Mouse (Mus musculus) kidney, embryonic 15.5 days (tissue): Measurements from ENCODE around the gene Olfr322. TPM values are rescaled to one million over a fixed set of nuclear protein-coding genes. Genes with fewer than 3 reads are reported as not detected.
A peak's percentile ranks its signal among the peaks of the same experiment; 100 is the strongest.

ENCODE experiments used
- ATAC-seq: fragments of 200-750 bp; cut with Nextera tagmentation; replicated peaks from 2 replicates; pipeline ENCODE4 v1.8.0; 2017; ENCODE audit warnings: moderate TSS enrichment; ENCODE audit not compliant: low FRiP score
- H3K27ac ChIP-seq: fragments of 300-500 bp; sonication (generic); 2 replicates; pipeline ENCODE4 v1.5.1; 2015; ENCODE audit warnings: mild to moderate bottlenecking, inconsistent platforms
- H3K27me3 ChIP-seq: fragments of 300-500 bp; sonication (generic); 2 replicates; pipeline ENCODE4 v1.6.1; 2015; ENCODE audit warnings: inconsistent platforms
- H3K36me3 ChIP-seq: fragments of 300-500 bp; sonication (generic); 2 replicates; pipeline ENCODE4 v1.6.1; 2015; ENCODE audit warnings: inconsistent platforms
- H3K4me1 ChIP-seq: fragments of 300-500 bp; sonication (generic); 2 replicates; pipeline ENCODE4 v1.6.1; 2015; ENCODE audit warnings: inconsistent platforms
- H3K4me2 ChIP-seq: fragments of 300-500 bp; sonication (generic); 2 replicates; pipeline ENCODE4 v1.6.1; 2015; ENCODE audit warnings: moderate library complexity, mild to moderate bottlenecking, inconsistent platforms
- H3K4me3 ChIP-seq: fragments of 300-500 bp; sonication (generic); replicated peaks from 2 replicates; pipeline ENCODE4 v1.5.1; 2015; ENCODE audit warnings: mild to moderate bottlenecking, inconsistent platforms
- H3K9ac ChIP-seq: fragments of 300-500 bp; sonication (generic); 2 replicates; pipeline ENCODE4 v1.6.1; 2015; ENCODE audit warnings: mild to moderate bottlenecking, inconsistent platforms
- H3K9me3 ChIP-seq: fragments of 300-500 bp; sonication (generic); replicated peaks from 2 replicates; pipeline ENCODE4 v1.6.1; 2016; ENCODE audit warnings: inconsistent platforms
- WGBS: fragments of 180-500 bp; shearing (Covaris S2); methylation state at CpG from one replicate; pipeline ENCODE4 v1.1.7; 2015; ENCODE audit warnings: mixed read lengths; 5-methylcytosine and 5-hydroxymethylcytosine counted together
- polyA plus RNA-seq: library from polyadenylated mRNA; unstranded; fragments of >200 nt; fragmentation: Nextera tagmentation; extraction: Ambion mirVana; gene quantifications from 2 replicates; pipeline ENCODE4 v1.2.1, GENCODE M21; 2015

The Olfr322 gene
- polyA plus RNA-seq = 0.04 TPM in 1 of 2 replicates, not detected in the other

DNA sequence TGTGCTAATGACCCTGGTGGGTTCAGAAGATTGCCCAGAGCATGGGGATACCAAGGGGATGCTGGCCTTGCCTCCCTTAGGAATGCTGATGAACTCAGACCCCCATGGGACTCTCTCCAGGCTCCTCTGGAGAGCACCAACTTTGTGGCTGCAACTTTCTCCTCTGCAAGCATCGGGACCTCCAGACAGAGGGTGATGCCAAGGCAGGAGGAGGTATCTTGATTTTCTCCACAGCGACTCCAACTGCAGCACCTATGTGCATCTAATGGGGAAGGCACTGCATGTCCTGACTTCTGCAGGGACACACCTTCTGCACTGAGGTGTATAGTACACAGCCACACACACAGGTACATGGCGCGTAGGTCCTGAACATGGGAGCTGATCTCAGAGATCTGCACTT, at the start of gene Olfr322:
TSS of gene Olfr322 (plus strand) at position 187 of the 400 bp plus-strand sequence.
- Histone ChIP-seq H3K27me3 (no peaks in the 10 kb centered on the region), H3K27ac (no peak within 1 kb of the TSS), H3K4me3 (no peak within 1 kb of the TSS), H3K4me2 (no peak within 1 kb of the TSS), H3K9ac (no peak within 1 kb of the TSS), H3K4me1 (no peaks in the 10 kb centered on the region), H3K9me3 (no peaks in the 10 kb centered on the region), H3K36me3 (no peaks in the 10 kb centered on the region)
- 88% methylated on average over 4 of the region's 4 CpGs for WGBS
- no peak for ATAC-seq

- ATAC-seq = no peak
- Histone ChIP-seq H3K27me3 (no peaks in the 10 kb centered on the region), H3K36me3 (no peaks in the 10 kb centered on the region), H3K9me3 (no peaks in the 10 kb centered on the region), H3K9ac (no peak overlapping the region), H3K27ac (no peak overlapping the region), H3K4me2 (no peak overlapping the region), H3K4me1 (no peaks in the 10 kb centered on the region), H3K4me3 (no peak overlapping the region)
- WGBS = 46% methylated on average over 3 of the region's 3 CpGs
Measured at GRCm38 (mm10) chr11:58613359-58613758, 45.2 kb upstream of the Olfr322 start.

- Histone ChIP-seq H3K4me3 (no peak overlapping the region), H3K27ac (no peak overlapping the region), H3K27me3 (no peaks in the 10 kb centered on the region), H3K9me3 (no peaks in the 10 kb centered on the region), H3K4me2 (no peak overlapping the region), H3K9ac (no peak overlapping the region), H3K36me3 (no peaks in the 10 kb centered on the region), H3K4me1 (no peaks in the 10 kb centered on the region)
- ATAC-seq = no peak
Measured at GRCm38 (mm10) chr11:58614526-58614925, 44.1 kb upstream of the Olfr322 start.

DNA sequence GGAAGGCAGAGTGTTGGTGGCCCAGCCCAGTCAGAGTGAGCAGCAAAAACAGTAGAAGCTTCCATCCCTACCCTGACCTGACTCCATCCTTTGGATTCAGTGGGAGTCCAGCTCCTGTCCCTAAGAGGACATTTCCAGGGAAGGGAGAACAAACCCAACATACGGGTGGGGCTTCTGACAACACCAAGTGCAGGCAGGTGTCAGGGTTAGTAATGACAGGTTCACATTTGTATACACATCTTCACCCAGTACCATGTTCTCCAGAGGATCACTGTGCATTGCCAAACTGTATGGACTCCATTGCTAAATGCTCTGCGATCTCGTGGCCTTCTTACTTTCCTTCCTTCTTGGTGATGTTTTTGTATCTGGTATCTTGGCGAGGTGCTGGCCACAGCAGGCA, 42.6 kb upstream of the Olfr322 start, which contains the start of gene 2210407C18Rik:
TSS of gene 2210407C18Rik (minus strand) at position 101 of the 400 bp plus-strand sequence.
- Histone ChIP-seq H3K9me3 (no peaks in the 10 kb centered on the region), H3K4me2 (no peak within 1 kb of the TSS), H3K27ac (no peak within 1 kb of the TSS), H3K27me3 (no peaks in the 10 kb centered on the region), H3K36me3 (no peaks in the 10 kb centered on the region), H3K4me3 (no peak within 1 kb of the TSS), H3K9ac (no peak within 1 kb of the TSS), H3K4me1 (no peaks in the 10 kb centered on the region)
- no peak for ATAC-seq
- 88% methylated on average over 4 of the region's 4 CpGs for WGBS

DNA sequence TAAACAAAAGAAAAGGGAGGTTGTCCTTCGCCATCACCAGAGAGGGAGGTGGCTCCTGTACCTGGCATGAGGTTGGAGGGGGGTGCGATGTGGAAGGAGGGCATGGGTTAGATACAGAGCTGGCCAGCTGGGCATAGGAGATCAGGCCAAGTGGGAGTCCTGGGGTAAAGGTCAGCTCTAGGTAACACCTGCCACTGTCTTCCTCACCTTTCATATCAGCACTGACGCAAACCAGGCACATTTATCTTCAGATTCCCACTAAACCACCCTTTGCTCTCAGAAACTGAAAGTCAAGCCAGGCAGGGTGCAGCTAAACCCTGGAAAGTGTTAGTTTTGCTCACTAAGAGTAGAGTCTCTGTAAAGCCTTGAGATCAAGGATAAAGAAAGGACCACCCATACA, 40.2 kb upstream of the Olfr322 start:
- no peak overlapping the region for H3K9ac ChIP-seq
- no peaks in the 10 kb centered on the region for H3K36me3 ChIP-seq
- H3K4me1 ChIP-seq = no peaks in the 10 kb centered on the region
- no peak overlapping the region for H3K4me2 ChIP-seq
- ATAC-seq = no peak
- H3K27ac ChIP-seq = no peak overlapping the region
- no peaks in the 10 kb centered on the region for H3K27me3 ChIP-seq
- no peak overlapping the region for H3K4me3 ChIP-seq
- 69% methylated on average over 3 of the region's 3 CpGs for WGBS
- no peaks in the 10 kb centered on the region for H3K9me3 ChIP-seq

DNA sequence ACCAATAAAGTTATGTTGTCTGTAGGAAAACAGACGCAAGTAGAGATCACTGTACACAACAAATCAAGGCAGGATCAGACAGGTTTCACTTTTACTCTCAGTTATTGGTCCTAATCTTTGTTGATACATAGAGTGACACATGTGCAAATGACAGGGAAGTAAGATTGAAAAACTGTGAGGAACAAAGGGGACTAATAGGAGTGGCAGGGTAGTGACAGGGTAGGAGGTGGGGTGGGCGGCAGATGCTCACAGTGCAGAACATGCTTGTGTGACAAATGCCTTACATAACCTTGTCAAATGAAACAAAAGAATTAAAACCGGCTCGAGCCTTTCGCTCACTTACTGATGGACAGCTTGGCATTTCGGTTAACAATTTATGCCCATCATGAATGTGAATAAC, 39.8 kb upstream of the Olfr322 start:
- Histone ChIP-seq H3K4me3 (no peak overlapping the region), H3K4me1 (no peaks in the 10 kb centered on the region), H3K27me3 (no peaks in the 10 kb centered on the region), H3K4me2 (no peak overlapping the region), H3K27ac (no peak overlapping the region), H3K36me3 (no peaks in the 10 kb centered on the region), H3K9ac (no peak overlapping the region), H3K9me3 (no peaks in the 10 kb centered on the region)
- no peak for ATAC-seq
- WGBS = 79% methylated on average over 6 of the region's 6 CpGs

DNA sequence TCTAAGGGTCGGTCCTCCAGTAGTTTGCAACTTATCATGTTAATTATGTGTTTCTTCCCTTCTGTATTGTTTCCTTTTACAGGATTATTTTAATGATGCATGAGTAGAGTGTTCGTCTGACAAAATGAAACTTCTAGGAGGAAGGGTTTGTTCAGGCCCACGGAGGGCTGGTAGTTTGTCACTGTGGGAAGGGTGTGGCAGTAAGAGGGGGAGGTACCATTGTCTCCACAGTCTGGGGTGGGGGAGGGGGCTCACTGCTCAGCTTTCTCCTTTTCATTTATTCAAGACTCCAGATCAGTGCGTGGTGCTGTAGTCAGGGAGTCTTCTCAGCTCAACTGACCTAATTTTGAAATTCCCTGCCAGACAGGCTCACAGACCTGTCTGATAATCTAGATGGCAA, 32.4 kb upstream of the Olfr322 start:
- Histone ChIP-seq H3K27me3 (no peaks in the 10 kb centered on the region), H3K9ac (no peak overlapping the region)
- WGBS = 44% methylated on average over 4 of the region's 4 CpGs

DNA sequence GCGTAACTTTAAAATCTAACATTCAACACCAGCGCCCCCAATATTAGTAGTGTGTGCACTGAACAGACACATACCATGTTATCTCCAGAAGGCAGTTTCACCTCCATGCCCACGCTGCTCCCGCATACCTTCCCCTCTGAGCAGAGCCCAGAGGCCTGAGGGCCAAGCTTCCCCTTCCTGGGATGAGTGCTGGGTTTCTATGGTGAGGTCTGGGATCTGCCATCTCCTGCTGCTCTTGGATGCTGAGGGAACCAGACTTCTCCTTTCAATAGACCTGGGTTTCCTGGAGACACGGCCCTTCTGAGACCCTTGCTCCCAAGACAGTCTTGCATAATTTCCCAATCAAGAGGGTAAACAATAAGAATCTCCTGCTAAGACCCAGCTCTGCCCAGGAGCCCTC, 28.2 kb upstream of the Olfr322 start, which contains the start of gene Olfr323:
TSS of gene Olfr323 (minus strand) at position 101 of the 400 bp plus-strand sequence.
- no peaks in the 10 kb centered on the region for H3K36me3 ChIP-seq
- H3K4me1 ChIP-seq = no peaks in the 10 kb centered on the region
- 75% methylated on average over 5 of the region's 5 CpGs for WGBS
- 0 out of 2 replicates have a peak, but pooled peaks cover 5% of the 10 kb centered on the region for H3K27me3 ChIP-seq
- H3K4me3 ChIP-seq = no peak within 1 kb of the TSS
- H3K9me3 ChIP-seq = no peaks in the 10 kb centered on the region
- ATAC-seq = no peak
- no peak within 1 kb of the TSS for H3K4me2 ChIP-seq
- H3K27ac ChIP-seq = no peak within 1 kb of the TSS
- H3K9ac ChIP-seq = no peak within 1 kb of the TSS

More for the DNA sequence above, 32.4 kb upstream of the Olfr322 start:
- no peak overlapping the region for H3K4me2 ChIP-seq
- H3K9me3 ChIP-seq = no peaks in the 10 kb centered on the region
- no peak for ATAC-seq
- H3K36me3 ChIP-seq = no peaks in the 10 kb centered on the region
- H3K4me1 ChIP-seq = no peaks in the 10 kb centered on the region
- H3K27ac ChIP-seq = no peak overlapping the region
- no peak overlapping the region for H3K4me3 ChIP-seq

GRCm38 (mm10) chr11:58634878-58635277, 23.7 kb upstream of the Olfr322 start:
- 65% methylated on average over 4 of the region's 4 CpGs for WGBS
- no peak for ATAC-seq
- no peak overlapping the region for H3K4me3 ChIP-seq

GRCm38 (mm10) chr11:58636376-58636977, 22.1 kb upstream of the Olfr322 start:
- 19% methylated on average over 3 of the region's 4 CpGs for WGBS
- H3K4me3 ChIP-seq = no peak overlapping the region
- peaks cover 11% of the 10 kb centered on the region for H3K4me1 ChIP-seq
- no peaks in the 10 kb centered on the region for H3K36me3 ChIP-seq
- H3K9ac ChIP-seq = no peak overlapping the region
- H3K4me2 ChIP-seq = no peak overlapping the region
- ATAC-seq = no peak; the same call in 1 of the 2 replicates
- no peaks in the 10 kb centered on the region for H3K9me3 ChIP-seq
- H3K27ac ChIP-seq = no peak overlapping the region
- peaks cover 47% of the 10 kb centered on the region for H3K27me3 ChIP-seq

More at GRCm38 (mm10) chr11:58634878-58635277, 23.7 kb upstream of the Olfr322 start:
- peaks cover 31% of the 10 kb centered on the region for H3K27me3 ChIP-seq
- no peaks in the 10 kb centered on the region for H3K9me3 ChIP-seq
- H3K4me1 ChIP-seq = no peaks in the 10 kb centered on the region
- no peaks in the 10 kb centered on the region for H3K36me3 ChIP-seq
- no peak overlapping the region for H3K9ac ChIP-seq
- no peak overlapping the region for H3K4me2 ChIP-seq
- no peak overlapping the region for H3K27ac ChIP-seq

GRCm38 (mm10) chr11:58638176-58638701, 20.3 kb upstream of the Olfr322 start:
- Histone ChIP-seq H3K9me3 (no peaks in the 10 kb centered on the region), H3K9ac (no peak overlapping the region), H3K27me3 (peaks cover 54% of the 10 kb centered on the region), H3K4me2 (no peak overlapping the region), H3K4me3 (no peak overlapping the region), H3K4me1 (peaks cover 11% of the 10 kb centered on the region), H3K27ac (no peak overlapping the region), H3K36me3 (no peaks in the 10 kb centered on the region)
- ATAC-seq = no peak
- WGBS = 38% methylated on average over 7 of the region's 7 CpGs

DNA sequence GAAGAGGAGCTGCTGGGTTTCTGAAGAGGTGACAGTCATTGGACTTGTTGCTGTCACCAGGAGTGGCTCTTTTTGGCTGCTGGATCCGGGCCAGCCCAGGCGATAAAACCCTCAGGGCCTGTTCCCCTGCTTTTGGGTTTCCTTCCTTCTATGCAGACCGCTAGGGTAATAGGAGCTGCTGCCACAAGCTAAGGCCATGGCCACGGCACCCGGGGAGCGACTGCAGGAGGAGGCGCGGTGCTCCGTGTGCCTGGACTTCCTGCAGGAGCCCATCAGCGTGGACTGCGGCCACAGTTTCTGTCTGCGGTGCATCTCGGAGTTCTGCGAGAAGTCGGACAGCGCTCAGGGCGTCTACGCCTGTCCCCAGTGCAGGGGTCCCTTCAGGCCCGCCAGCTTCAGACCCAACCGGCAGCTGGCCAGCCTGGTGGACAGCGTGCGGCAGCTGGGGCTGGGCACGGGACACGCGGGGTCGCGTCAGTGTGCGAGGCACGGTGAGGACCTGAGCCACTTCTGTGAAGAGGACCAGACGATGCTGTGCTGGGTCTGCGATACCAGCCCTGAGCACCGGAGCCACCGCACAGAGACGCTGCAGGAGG, 18.2 kb upstream of the Olfr322 start, which contains the start of gene Trim58:
TSS of gene Trim58 (plus strand) at position 194 of the 596 bp plus-strand sequence.
- H3K36me3 ChIP-seq = no peaks in the 10 kb centered on the region
- ATAC-seq = peak; percentile 65; the same call in 1 of the 2 replicates
- H3K9me3 ChIP-seq = no peaks in the 10 kb centered on the region
- peaks cover 11% of the 10 kb centered on the region for H3K4me1 ChIP-seq
- 1% methylated on average over 34 of the region's 34 CpGs for WGBS
- peak within 1 kb of the TSS; percentile 41 for H3K4me3 ChIP-seq
- H3K9ac ChIP-seq = peak within 1 kb of the TSS; percentile 12; the same call in 1 of the 2 replicates
- peaks cover 49% of the 10 kb centered on the region for H3K27me3 ChIP-seq
- H3K4me2 ChIP-seq = peak within 1 kb of the TSS; percentile 78
- no peak within 1 kb of the TSS for H3K27ac ChIP-seq
